11 mouse cellular contexts compared by ENCODE assay signal in genomic region chr15:30709026-30709753, GRCm38 (mm10).
DNase-seq lines count a peak whose midpoint lies in the region; ATAC-seq and TF ChIP-seq lines count a peak whose summit lies in the region.
"Had no signal": no experiment of that assay in that cellular context is flagged by ENCODE, and none has a peak within 500 bp of the region (broad histone marks: within the 10 kb centered on the region; RNA-seq: fewer than 3 reads in every experiment).

No protein-coding gene starts in this region.

- H3K9me3 ChIP-seq in kidney, embryonic 15.5 days (replicated peaks): no peaks in the 10 kb centered on the region
- H3K9me3 ChIP-seq in kidney, embryonic 14.5 days (ENCODE audit: control insufficient read depth, low read length): no peaks in the 10 kb centered on the region
- H3K9me3 ChIP-seq in hindbrain, embryonic 14.5 days (ENCODE audit: control insufficient read depth, low read length): no peaks in the 10 kb centered on the region
- H3K9me3 ChIP-seq: embryonic facial prominence, embryonic 12.5 days; liver, embryonic 13.5 days had no signal

- no peak for TF ChIP-seq POLR2A in cortical plate, adult 2 months (IDR thresholded peaks at IDR 0.05; ENCODE audit: extremely low read depth, insufficient read depth, low read length)

- H3K27me3 ChIP-seq in kidney, embryonic 15.5 days: no peaks in the 10 kb centered on the region
- no peaks in the 10 kb centered on the region for H3K27me3 ChIP-seq in kidney, embryonic 14.5 days (ENCODE audit: control insufficient read depth, insufficient read depth, low read length)
- no peaks in the 10 kb centered on the region for H3K27me3 ChIP-seq in hindbrain, embryonic 14.5 days (ENCODE audit: control insufficient read depth, insufficient read depth, low read length)
- H3K27me3 ChIP-seq: embryonic facial prominence, embryonic 12.5 days; liver, embryonic 13.5 days had no signal

- 81% methylated on average over 10 of the region's 10 CpGs for WGBS in kidney, embryonic 15.5 days
- WGBS in kidney, embryonic 14.5 days: 84% methylated on average over 10 of the region's 10 CpGs
- WGBS in hindbrain, embryonic 14.5 days: 42% methylated on average over 10 of the region's 10 CpGs

- H3K36me3 ChIP-seq in kidney, embryonic 15.5 days: no peaks in the 10 kb centered on the region
- H3K36me3 ChIP-seq in kidney, embryonic 14.5 days (ENCODE audit: control insufficient read depth, insufficient read depth, low read length): no peaks in the 10 kb centered on the region
- no peaks in the 10 kb centered on the region for H3K36me3 ChIP-seq in hindbrain, embryonic 14.5 days (replicated peaks; ENCODE audit: control insufficient read depth, insufficient read depth)
- H3K36me3 ChIP-seq: embryonic facial prominence, embryonic 12.5 days; liver, embryonic 13.5 days had no signal

- H3K4me2 ChIP-seq in kidney, embryonic 15.5 days: no peak overlapping the region
- H3K4me2 ChIP-seq in kidney, embryonic 14.5 days (replicated peaks; ENCODE audit: low read depth, low read length): no peak overlapping the region
- H3K4me2 ChIP-seq in hindbrain, embryonic 14.5 days (replicated peaks): no peak overlapping the region
- H3K4me2 ChIP-seq: embryonic facial prominence, embryonic 12.5 days; liver, embryonic 13.5 days had no signal

- H3K27ac ChIP-seq in kidney, embryonic 15.5 days: no peak overlapping the region
- no peak overlapping the region for H3K27ac ChIP-seq in kidney, embryonic 14.5 days (ENCODE audit: low read depth, low read length)
- H3K27ac ChIP-seq in cortical plate, adult 2 months (ENCODE audit: insufficient read depth, low read length): peak overlapping the region; percentile 58; the same call in 1 of the 2 replicates
- H3K27ac ChIP-seq in hindbrain, embryonic 14.5 days: peak overlapping the region; percentile 43; the same call in 1 of the 2 replicates
- H3K27ac ChIP-seq: embryonic facial prominence, embryonic 12.5 days; liver, embryonic 13.5 days had no signal

- H3K4me3 ChIP-seq in kidney, embryonic 15.5 days (replicated peaks): no peak overlapping the region
- no peak overlapping the region for H3K4me3 ChIP-seq in kidney, embryonic 14.5 days (ENCODE audit: low read length)
- H3K4me3 ChIP-seq in cortical plate, adult 2 months (ENCODE audit: insufficient read depth, low read length): no peak overlapping the region
- no peak overlapping the region for H3K4me3 ChIP-seq in hindbrain, embryonic 14.5 days (replicated peaks; ENCODE audit: low read length)
- H3K4me3 ChIP-seq: embryonic facial prominence, embryonic 12.5 days; liver, embryonic 13.5 days had no signal

- ATAC-seq in kidney, embryonic 15.5 days (replicated peaks; ENCODE audit: low FRiP score): 0 out of 2 replicates have a peak, but pooled peaks have one; percentile 36
- ATAC-seq in kidney, embryonic 14.5 days (ENCODE audit: low FRiP score, low TSS enrichment): no peak
- ATAC-seq in hindbrain, embryonic 14.5 days (ENCODE audit: low FRiP score): peak; percentile 60; the same call in 1 of the 2 replicates
- ATAC-seq in granulocyte monocyte progenitor cell, adult 5-6 weeks (replicated peaks; ENCODE audit: poor library complexity, severe bottlenecking): no peak

- no peak for TF ChIP-seq CTCF in cortical plate, adult 2 months (IDR thresholded peaks at IDR 0.05; ENCODE audit: extremely low read depth, insufficient read depth, low read length)

- DNase-seq in hindbrain, embryonic 14.5 days (ENCODE audit: low spot score): no peak
- peak; percentile 14 for DNase-seq in neural tube, embryonic 10.5 days (ENCODE audit: extremely low spot score, low spot score)
- no peak for DNase-seq in lung, postnatal 4 days
- DNase-seq in gastrocnemius, postnatal 4 days (ENCODE audit: low spot score in 2 of 2): no peak
- DNase-seq: adrenal gland, adult 8-10 months; liver, embryonic 13.5 days had no signal

- H3K9ac ChIP-seq in kidney, embryonic 15.5 days: no peak overlapping the region
- no peak overlapping the region for H3K9ac ChIP-seq in kidney, embryonic 14.5 days (ENCODE audit: low read depth, low read length)
- H3K9ac ChIP-seq in hindbrain, embryonic 14.5 days: no peak overlapping the region
- H3K9ac ChIP-seq: embryonic facial prominence, embryonic 12.5 days; liver, embryonic 13.5 days had no signal

- no peaks in the 10 kb centered on the region for H3K4me1 ChIP-seq in kidney, embryonic 15.5 days
- no peaks in the 10 kb centered on the region for H3K4me1 ChIP-seq in kidney, embryonic 14.5 days (ENCODE audit: control insufficient read depth, insufficient read depth, low read length)
- peaks cover 12% of the 10 kb centered on the region for H3K4me1 ChIP-seq in cortical plate, adult 2 months (ENCODE audit: control insufficient read depth, insufficient read depth, low read length)
- H3K4me1 ChIP-seq in hindbrain, embryonic 14.5 days (replicated peaks; ENCODE audit: control insufficient read depth, insufficient read depth, low read length): peaks cover 13% of the 10 kb centered on the region
- H3K4me1 ChIP-seq: embryonic facial prominence, embryonic 12.5 days; liver, embryonic 13.5 days had no signal

Comparison
In these comparisons a context has a peak if more than half of its experiments do, and no peak if none do; other contexts are left out.
1. ATAC-seq: peak in kidney, embryonic 15.5 days (single experiment) and hindbrain, embryonic 14.5 days (single experiment); none in kidney, embryonic 14.5 days (single experiment) and granulocyte monocyte progenitor cell, adult 5-6 weeks (single experiment).
2. H3K27ac ChIP-seq: peak in cortical plate, adult 2 months (single experiment) and hindbrain, embryonic 14.5 days (single experiment); none in kidney, embryonic 15.5 days (single experiment) and kidney, embryonic 14.5 days (single experiment).